Mouse (Mus musculus): ENCODE measurements around the gene Psg16. TPM values are rescaled to one million over a fixed set of nuclear protein-coding genes. Genes with fewer than 3 reads are reported as not detected.

Psg16 gene
- polyA plus RNA-seq, 1 experiment from 2014 or later, result 0.23 TPM

DNA sequence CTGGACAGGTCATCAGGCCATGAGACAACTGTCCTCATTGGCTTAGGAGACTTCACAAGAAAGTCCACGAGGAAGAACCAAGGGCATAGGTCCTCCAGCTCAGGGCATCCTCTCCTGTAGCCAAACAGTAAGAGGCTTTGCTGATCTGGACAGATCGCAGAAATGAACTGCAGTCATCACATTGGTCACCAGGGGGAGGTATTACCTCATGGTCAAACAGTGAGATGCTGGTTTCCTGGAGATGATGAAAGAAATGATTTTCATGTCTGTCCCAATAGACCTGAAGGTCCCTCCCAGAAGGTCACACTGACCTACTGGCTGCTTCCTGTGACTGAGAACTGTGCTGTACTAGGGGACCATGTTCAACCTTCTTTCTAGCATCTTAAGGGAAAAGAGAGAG lies 81.8 kb downstream of the Psg16 start:
- Histone ChIP-seq H3K9ac (ENCODE audit: low read length) (no peak overlapping the region), H3K27me3 (ENCODE audit: control insufficient read depth, insufficient read depth, low read length) (no peaks in the 10 kb centered on the region), H3K4me2 (ENCODE audit: low read length) (no peak overlapping the region), H3K9me3 (ENCODE audit: control insufficient read depth, low read length) (no peaks in the 10 kb centered on the region), H3K4me1 (ENCODE audit: control insufficient read depth in 2 of 2, insufficient read depth in 2 of 2, low read length in 2 of 2) (no peaks in the 10 kb centered on the region), H3K4me3 (ENCODE audit: control insufficient read depth in 1 of 2, insufficient read depth in 1 of 2, low read depth in 1 of 2, low read length in 2 of 2) (no peak overlapping the region), H3K27ac (replicated peaks in 1 of 2; ENCODE audit: control insufficient read depth in 1 of 2, insufficient read depth in 1 of 2, low read depth in 2 of 2, low read length in 2 of 2) (no peak overlapping the region), H3K36me3 (ENCODE audit: control insufficient read depth, insufficient read depth, low read length) (no peaks in the 10 kb centered on the region)
- ATAC-seq (ENCODE audit: insufficient number of reproducible peaks, insufficient read depth, low FRiP score, low read depth), result no peak
- 22% methylated on average over 2 of the region's 2 CpGs for WGBS

DNA sequence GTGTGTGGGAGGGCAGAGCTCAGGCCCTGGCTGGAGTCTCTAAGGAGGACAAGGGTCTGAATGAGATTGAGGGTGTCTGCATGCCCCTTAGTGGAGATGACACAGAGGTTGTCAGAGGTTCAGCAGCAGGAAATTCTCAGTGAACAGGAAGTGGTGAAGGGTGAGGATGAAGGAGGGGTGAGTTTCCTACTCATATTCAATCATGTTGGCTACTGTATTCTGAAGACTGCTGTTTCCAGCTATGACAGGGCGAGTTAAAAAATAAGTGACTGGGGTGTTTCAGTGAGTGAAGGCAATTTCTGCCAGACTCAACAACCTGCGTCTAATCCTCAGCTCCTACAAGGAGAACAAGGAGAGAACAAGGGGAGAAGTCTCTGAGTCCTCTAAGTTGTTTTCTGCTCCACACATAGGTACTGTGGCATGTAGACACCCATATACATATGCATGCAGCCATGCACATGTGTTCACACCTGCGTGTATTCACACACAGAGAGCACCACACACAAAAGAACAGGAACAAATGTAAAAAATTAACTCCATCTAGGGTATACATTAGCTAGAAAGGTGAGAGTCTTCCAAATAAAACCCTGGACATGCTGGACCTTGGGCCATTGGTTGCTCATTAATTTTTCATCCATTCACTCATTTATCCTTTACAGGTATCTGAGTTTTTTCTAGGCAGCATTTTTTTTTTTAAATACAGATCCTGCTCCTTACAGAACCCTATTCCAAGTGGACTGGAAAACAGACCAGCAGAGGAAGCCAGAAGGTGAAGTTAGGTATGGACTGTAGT lies 83.2 kb downstream of the Psg16 start:
- H3K36me3 ChIP-seq (ENCODE audit: control insufficient read depth, insufficient read depth, low read length), result no peaks in the 10 kb centered on the region
- no peak overlapping the region for H3K27ac ChIP-seq (replicated peaks in 1 of 2; ENCODE audit: control insufficient read depth in 1 of 2, insufficient read depth in 1 of 2, low read depth in 2 of 2, low read length in 2 of 2)
- ATAC-seq (ENCODE audit: insufficient number of reproducible peaks, insufficient read depth, low FRiP score, low read depth), result no peak
- no peak overlapping the region for H3K4me2 ChIP-seq (ENCODE audit: low read length)
- H3K9me3 ChIP-seq (ENCODE audit: control insufficient read depth, low read length), result no peaks in the 10 kb centered on the region
- H3K9ac ChIP-seq (ENCODE audit: low read length), result no peak overlapping the region
- H3K4me3 ChIP-seq (ENCODE audit: control insufficient read depth in 1 of 2, insufficient read depth in 1 of 2, low read depth in 1 of 2, low read length in 2 of 2), result no peak overlapping the region
- H3K27me3 ChIP-seq (ENCODE audit: control insufficient read depth, insufficient read depth, low read length), result no peaks in the 10 kb centered on the region
- H3K4me1 ChIP-seq (ENCODE audit: control insufficient read depth in 2 of 2, insufficient read depth in 2 of 2, low read length in 2 of 2), result no peaks in the 10 kb centered on the region
- 56% methylated on average over 3 of the region's 3 CpGs for WGBS

DNA sequence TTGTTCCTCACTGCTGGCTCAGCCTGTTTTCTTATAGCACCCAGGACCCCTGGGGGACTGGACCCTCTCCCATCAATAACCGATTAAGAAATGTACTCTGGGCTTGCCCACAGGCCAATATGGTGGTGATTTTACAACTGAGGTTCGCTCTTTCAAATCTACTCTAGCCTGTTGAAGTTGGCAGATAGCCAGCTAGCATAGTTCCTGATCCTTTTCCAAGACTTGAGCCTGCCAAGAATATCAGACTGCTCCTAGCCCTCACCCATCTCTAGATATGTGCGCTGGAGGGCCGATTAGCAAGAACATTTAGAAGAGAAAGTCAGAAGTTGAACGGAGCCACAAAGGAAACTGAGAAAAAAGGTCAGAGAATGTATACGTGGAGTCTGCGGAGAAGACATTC lies 85.2 kb downstream of the Psg16 start:
- no peaks in the 10 kb centered on the region for H3K36me3 ChIP-seq (ENCODE audit: control insufficient read depth, insufficient read depth, low read length)
- no peak overlapping the region for H3K9ac ChIP-seq (ENCODE audit: low read length)
- no peak overlapping the region for H3K4me3 ChIP-seq (ENCODE audit: control insufficient read depth in 1 of 2, insufficient read depth in 1 of 2, low read depth in 1 of 2, low read length in 2 of 2)
- no peak for ATAC-seq (ENCODE audit: insufficient number of reproducible peaks, insufficient read depth, low FRiP score, low read depth)
- H3K4me2 ChIP-seq (ENCODE audit: low read length), result no peak overlapping the region
- no peaks in the 10 kb centered on the region for H3K4me1 ChIP-seq (ENCODE audit: control insufficient read depth in 2 of 2, insufficient read depth in 2 of 2, low read length in 2 of 2)
- H3K9me3 ChIP-seq (ENCODE audit: control insufficient read depth, low read length), result no peaks in the 10 kb centered on the region
- no peaks in the 10 kb centered on the region for H3K27me3 ChIP-seq (ENCODE audit: control insufficient read depth, insufficient read depth, low read length)
- no peak overlapping the region for H3K27ac ChIP-seq (replicated peaks in 1 of 2; ENCODE audit: control insufficient read depth in 1 of 2, insufficient read depth in 1 of 2, low read depth in 2 of 2, low read length in 2 of 2)
- WGBS, result 62% methylated on average over 7 of the region's 7 CpGs

DNA sequence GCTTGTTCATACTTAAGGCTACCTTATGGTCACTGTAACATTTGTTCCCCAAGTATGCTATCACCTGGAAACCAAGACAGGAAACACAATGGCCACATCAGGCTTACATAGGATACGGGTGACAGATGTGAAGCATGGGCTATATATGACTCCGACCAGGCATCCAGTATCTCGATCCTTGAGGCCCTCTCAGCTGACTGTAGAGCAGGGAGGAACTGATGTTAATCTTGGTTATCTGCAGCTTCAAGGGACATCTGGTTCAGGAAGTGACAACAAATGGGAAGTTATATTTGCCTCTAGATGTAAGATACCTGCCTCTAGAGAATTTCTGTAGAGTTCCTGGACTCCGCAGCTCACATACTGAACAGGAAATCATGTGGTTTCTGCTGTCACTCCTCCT lies 98.0 kb downstream of the Psg16 start:
- WGBS, result 65% methylated on average over 4 of the region's 4 CpGs
- Histone ChIP-seq H3K9ac (ENCODE audit: low read length) (no peak overlapping the region), H3K27me3 (ENCODE audit: control insufficient read depth, insufficient read depth, low read length) (no peaks in the 10 kb centered on the region), H3K4me2 (ENCODE audit: low read length) (no peak overlapping the region), H3K9me3 (ENCODE audit: control insufficient read depth, low read length) (no peaks in the 10 kb centered on the region), H3K27ac (replicated peaks in 1 of 2; ENCODE audit: control insufficient read depth in 1 of 2, insufficient read depth in 1 of 2, low read depth in 2 of 2, low read length in 2 of 2) (no peak overlapping the region), H3K36me3 (ENCODE audit: control insufficient read depth, insufficient read depth, low read length) (no peaks in the 10 kb centered on the region), H3K4me3 (ENCODE audit: control insufficient read depth in 1 of 2, insufficient read depth in 1 of 2, low read depth in 1 of 2, low read length in 2 of 2) (no peak overlapping the region), H3K4me1 (ENCODE audit: control insufficient read depth in 2 of 2, insufficient read depth in 2 of 2, low read length in 2 of 2) (no peaks in the 10 kb centered on the region)
- no peak for ATAC-seq (ENCODE audit: insufficient number of reproducible peaks, insufficient read depth, low FRiP score, low read depth)

Other genes starting within 250 kb of the Psg16 start
- gene Prkd2, start 231.1 kb upstream of the Psg16 start, polyA plus RNA-seq (2014; fragmentation: Nextera tagmentation; extraction: Ambion mirVana), result 11.2 and 12.5 TPM in 2 replicates
- gene Dact3, start 198.7 kb upstream of the Psg16 start, polyA plus RNA-seq (2014; fragmentation: Nextera tagmentation; extraction: Ambion mirVana), result 13.2 and 13.8 TPM in 2 replicates
- gene Gng8, start 182.3 kb upstream of the Psg16 start, polyA plus RNA-seq (2014; fragmentation: Nextera tagmentation; extraction: Ambion mirVana), result 4.2 and 6.9 TPM in 2 replicates
- gene Ptgir, start 167.6 kb upstream of the Psg16 start, polyA plus RNA-seq (2014; fragmentation: Nextera tagmentation; extraction: Ambion mirVana), result 0.38 and 0.57 TPM in 2 replicates
- 119 and 152 TPM in 2 replicates for gene Calm3, start 149.9 kb upstream of the Psg16 start, polyA plus RNA-seq (2014; fragmentation: Nextera tagmentation; extraction: Ambion mirVana)
- 2.8 TPM in 2 replicates for gene Pnmal2, start 129.4 kb upstream of the Psg16 start, polyA plus RNA-seq (2014; fragmentation: Nextera tagmentation; extraction: Ambion mirVana)
- 0.04 and 0.45 TPM in 2 replicates for gene Pnmal1, start 114.4 kb upstream of the Psg16 start, polyA plus RNA-seq (2014; fragmentation: Nextera tagmentation; extraction: Ambion mirVana)
- 0.08 and 0.12 TPM in 2 replicates for gene Gm42372, start 91.0 kb upstream of the Psg16 start, polyA plus RNA-seq (2014; fragmentation: Nextera tagmentation; extraction: Ambion mirVana)
- gene Ccdc8, start 81.3 kb upstream of the Psg16 start, polyA plus RNA-seq (2014; fragmentation: Nextera tagmentation; extraction: Ambion mirVana), result 21.9 and 26.8 TPM in 2 replicates
- gene Ppp5c, start 46.1 kb upstream of the Psg16 start, polyA plus RNA-seq (2014; fragmentation: Nextera tagmentation; extraction: Ambion mirVana), result 88.4 and 89.1 TPM in 2 replicates
- gene Hif3a, start 11.6 kb upstream of the Psg16 start, polyA plus RNA-seq (2014; fragmentation: Nextera tagmentation; extraction: Ambion mirVana), result 43.7 and 51.6 TPM in 2 replicates
- gene Ceacam3, start 76.2 kb downstream of the Psg16 start, polyA plus RNA-seq (2014; fragmentation: Nextera tagmentation; extraction: Ambion mirVana), result not detected in 2 replicates
- gene Psg29, start 129.4 kb downstream of the Psg16 start, polyA plus RNA-seq (2014; fragmentation: Nextera tagmentation; extraction: Ambion mirVana), result not detected in 2 replicates

Data from heart, embryonic 14.5 days (tissue).